Mouse (Mus musculus): Measurements from ENCODE around the gene Sgip1.
A peak's percentile ranks its signal among the peaks of the same experiment; 100 is the strongest.

Gene Sgip1

GRCm38 (mm10) chr4:102741287-102741686 lies at the start of gene Sgip1:
Gene Sgip1 (plus strand): TSS chr4:102741297.
- DNase-seq (ENCODE audit: low read depth, low spot score), result no peak

- no peak for DNase-seq (ENCODE audit: low read depth, low spot score)
Measured at GRCm38 (mm10) chr4:102691402-102691801, 49.7 kb upstream of the Sgip1 start.

GRCm38 (mm10) chr4:102697966-102698365 lies 43.1 kb upstream of the Sgip1 start:
- no peak for DNase-seq (ENCODE audit: low read depth, low spot score)

GRCm38 (mm10) chr4:102711731-102712130 lies 29.4 kb upstream of the Sgip1 start:
- DNase-seq (ENCODE audit: low read depth, low spot score), result no peak

- DNase-seq (ENCODE audit: low read depth, low spot score), result no peak
Measured at GRCm38 (mm10) chr4:102715532-102715931, 25.6 kb upstream of the Sgip1 start.

GRCm38 (mm10) chr4:102717123-102717828 lies 23.8 kb upstream of the Sgip1 start:
- peak; percentile 32 for DNase-seq (ENCODE audit: low read depth, low spot score)

- no peak for DNase-seq (ENCODE audit: low read depth, low spot score)
Measured at GRCm38 (mm10) chr4:102719535-102719934, 21.6 kb upstream of the Sgip1 start.

- no peak for DNase-seq (ENCODE audit: low read depth, low spot score)
Measured at GRCm38 (mm10) chr4:102719951-102720350, 21.1 kb upstream of the Sgip1 start.

GRCm38 (mm10) chr4:102724442-102724841 lies 16.7 kb upstream of the Sgip1 start:
- no peak for DNase-seq (ENCODE audit: low read depth, low spot score)

- no peak for DNase-seq (ENCODE audit: low read depth, low spot score)
Measured at GRCm38 (mm10) chr4:102730976-102731375, 10.1 kb upstream of the Sgip1 start.

- DNase-seq (ENCODE audit: low read depth, low spot score), result no peak
Measured at GRCm38 (mm10) chr4:102734022-102734657, 7.0 kb upstream of the Sgip1 start.

- DNase-seq (ENCODE audit: low read depth, low spot score), result no peak
Measured at GRCm38 (mm10) chr4:102753334-102754090, 12.4 kb downstream of the Sgip1 start.

GRCm38 (mm10) chr4:102759095-102759890 lies 18.2 kb downstream of the Sgip1 start:
- DNase-seq (ENCODE audit: low read depth, low spot score), result peak; percentile 86

- DNase-seq (ENCODE audit: low read depth, low spot score), result peak; percentile 95
Measured at GRCm38 (mm10) chr4:102760042-102760821, 19.1 kb downstream of the Sgip1 start.

GRCm38 (mm10) chr4:102762075-102762474 lies 21.0 kb downstream of the Sgip1 start:
- DNase-seq (ENCODE audit: low read depth, low spot score), result no peak

- DNase-seq (ENCODE audit: low read depth, low spot score), result no peak
Measured at GRCm38 (mm10) chr4:102769070-102769469, 28.0 kb downstream of the Sgip1 start.

- no peak for DNase-seq (ENCODE audit: low read depth, low spot score)
Measured at GRCm38 (mm10) chr4:102769936-102770335, 28.8 kb downstream of the Sgip1 start.

GRCm38 (mm10) chr4:102771598-102772357 lies 30.7 kb downstream of the Sgip1 start:
- no peak for DNase-seq (ENCODE audit: low read depth, low spot score)

GRCm38 (mm10) chr4:102773225-102773624 lies 32.1 kb downstream of the Sgip1 start:
- no peak for DNase-seq (ENCODE audit: low read depth, low spot score)

- DNase-seq (ENCODE audit: low read depth, low spot score), result no peak
Measured at GRCm38 (mm10) chr4:102773841-102774240, 32.7 kb downstream of the Sgip1 start.
